Mouse (Mus musculus): ENCODE data around the gene Irf8. TPM values are rescaled to one million over a fixed set of nuclear protein-coding genes. Genes with fewer than 3 reads are reported as not detected.

Gene Irf8
- total and polyA plus RNA-seq, 3 experiments: not detected

DNA sequence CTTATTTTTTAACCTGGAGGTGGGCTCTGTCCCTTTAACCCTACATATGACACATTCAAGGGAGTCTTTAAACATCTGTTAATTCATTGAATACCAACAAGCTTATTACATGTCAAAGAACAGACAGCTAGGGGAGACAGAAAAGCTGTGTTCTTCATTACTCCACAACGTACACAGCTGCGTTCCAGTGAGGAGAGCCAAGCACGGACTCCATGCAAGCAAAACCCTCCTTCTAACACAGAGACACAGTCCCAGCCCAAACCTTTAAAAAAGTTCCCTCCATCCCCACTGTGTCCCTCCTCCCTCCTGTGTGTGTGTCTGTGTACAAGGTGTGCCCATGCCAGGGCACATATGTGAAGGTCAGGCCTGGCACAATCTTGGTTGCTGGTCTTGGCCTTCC lies 30.0 kb upstream of the Irf8 start:
- H3K4me3 ChIP-seq (ENCODE audit: control insufficient read depth in 1 of 2, insufficient read depth in 1 of 2, low read depth in 2 of 2, low read length in 2 of 2): no peak overlapping the region
- no peak for DNase-seq (ENCODE audit: low read depth, low spot score)
- H3K27me3 ChIP-seq (ENCODE audit: control insufficient read depth in 1 of 2, insufficient read depth in 2 of 2, low read length in 2 of 2): no peaks in the 10 kb centered on the region
- no peaks in the 10 kb centered on the region for H3K79me2 ChIP-seq (ENCODE audit: control insufficient read depth, insufficient read depth, low read length, poor library complexity)
- no peaks in the 10 kb centered on the region for H3K36me3 ChIP-seq (ENCODE audit: control insufficient read depth in 1 of 2, insufficient read depth in 2 of 2, low read length in 2 of 2)
- H3K9ac ChIP-seq (ENCODE audit: control insufficient read depth, low read depth, low read length, poor library complexity, severe bottlenecking): no peak overlapping the region
- H3K4me1 ChIP-seq (ENCODE audit: control insufficient read depth in 1 of 2, insufficient read depth in 2 of 2, low read length in 2 of 2): no peaks in the 10 kb centered on the region
- TF ChIP-seq UBTF (IDR thresholded peaks at IDR 0.05; ENCODE audit: borderline replicate concordance, insufficient read depth, low read depth, low read length) (no peak), POLR2A (IDR thresholded peaks at IDR 0.05; ENCODE audit: control insufficient read depth in 1 of 2, insufficient read depth in 1 of 2, low read depth in 1 of 2, low read length in 2 of 2, poor library complexity in 1 of 2) (no peak), USF1 (IDR thresholded peaks at IDR 0.05; ENCODE audit: low read depth, low read length) (no peak), JUND (IDR thresholded peaks at IDR 0.05; ENCODE audit: low read depth, low read length) (no peak), TBP (IDR thresholded peaks at IDR 0.05; ENCODE audit: low read depth, low read length) (no peak), EP300 (IDR thresholded peaks at IDR 0.05; ENCODE audit: low read depth in 1 of 2, low read length in 2 of 2) (no peak), SMC3 (IDR thresholded peaks at IDR 0.05; ENCODE audit: low read depth, low read length) (no peak), MEF2A (IDR thresholded peaks at IDR 0.05; ENCODE audit: extremely low read depth, insufficient replicate concordance, low read depth, low read length, poor library complexity, severe bottlenecking) (no peak), MAX (IDR thresholded peaks at IDR 0.05; ENCODE audit: low read length) (no peak), NELFE (IDR thresholded peaks at IDR 0.05; ENCODE audit: low read depth, low read length) (no peak), MAZ (IDR thresholded peaks at IDR 0.05; ENCODE audit: low read depth, low read length) (no peak), TAL1 (IDR thresholded peaks at IDR 0.05; ENCODE audit: low read length) (no peak), RAD21 (IDR thresholded peaks at IDR 0.05; ENCODE audit: low read depth, low read length) (no peak), ZC3H11A (IDR thresholded peaks at IDR 0.05; ENCODE audit: low read depth, low read length) (no peak), SIN3A (IDR thresholded peaks at IDR 0.05; ENCODE audit: low read length) (no peak), CHD2 (IDR thresholded peaks at IDR 0.05; ENCODE audit: low read length) (no peak), HCFC1 (IDR thresholded peaks at IDR 0.05; ENCODE audit: low read depth, low read length) (no peak)
- no peak overlapping the region for H3K27ac ChIP-seq (ENCODE audit: control insufficient read depth, low read depth, low read length)
- H3K9me3 ChIP-seq (replicated peaks; ENCODE audit: insufficient read depth, low read length): no peaks in the 10 kb centered on the region

DNA sequence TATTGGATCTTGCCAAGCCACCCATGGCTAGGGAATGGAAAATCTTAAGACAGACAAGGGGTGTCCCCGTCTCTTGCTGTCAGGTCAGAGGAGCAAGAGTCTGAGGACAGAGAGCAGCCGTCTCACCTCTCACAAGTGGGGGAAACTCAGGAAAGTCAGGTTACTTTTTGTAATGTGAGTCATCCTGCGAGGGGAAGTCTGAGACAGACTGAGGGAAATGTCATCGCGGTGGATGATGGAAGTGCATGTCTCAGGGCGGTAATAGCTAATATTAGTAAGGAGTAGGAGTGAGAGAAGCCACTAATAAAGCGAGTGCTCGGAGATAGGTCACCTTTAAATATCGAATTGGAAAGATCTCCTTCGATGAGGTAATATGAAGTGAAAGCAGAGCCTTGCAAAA lies 27.0 kb upstream of the Irf8 start:
- no peaks in the 10 kb centered on the region for H3K36me3 ChIP-seq (ENCODE audit: control insufficient read depth in 1 of 2, insufficient read depth in 2 of 2, low read length in 2 of 2)
- no peak overlapping the region for H3K27ac ChIP-seq (ENCODE audit: control insufficient read depth, low read depth, low read length)
- no peak for DNase-seq (ENCODE audit: low read depth, low spot score)
- no peak overlapping the region for H3K9ac ChIP-seq (ENCODE audit: control insufficient read depth, low read depth, low read length, poor library complexity, severe bottlenecking)
- H3K4me1 ChIP-seq (ENCODE audit: control insufficient read depth in 1 of 2, insufficient read depth in 2 of 2, low read length in 2 of 2): no peaks in the 10 kb centered on the region
- H3K79me2 ChIP-seq (ENCODE audit: control insufficient read depth, insufficient read depth, low read length, poor library complexity): no peaks in the 10 kb centered on the region
- H3K4me3 ChIP-seq (ENCODE audit: control insufficient read depth in 1 of 2, insufficient read depth in 1 of 2, low read depth in 2 of 2, low read length in 2 of 2): no peak overlapping the region
- no peaks in the 10 kb centered on the region for H3K9me3 ChIP-seq (replicated peaks; ENCODE audit: insufficient read depth, low read length)
- H3K27me3 ChIP-seq (ENCODE audit: control insufficient read depth in 1 of 2, insufficient read depth in 2 of 2, low read length in 2 of 2): no peaks in the 10 kb centered on the region
- TF ChIP-seq ELF1 (IDR thresholded peaks at IDR 0.05; ENCODE audit: low read depth, low read length) (no peak), EP300 (IDR thresholded peaks at IDR 0.05; ENCODE audit: low read depth in 1 of 2, low read length in 2 of 2) (no peak), POLR2AphosphoS2 (IDR thresholded peaks at IDR 0.05; ENCODE audit: low read length) (no peak)

All from MEL (cell line).